Mouse (Mus musculus): Measurements from ENCODE around the gene Trim25. TPM values are rescaled to one million over a fixed set of nuclear protein-coding genes. Genes with fewer than 3 reads are reported as not detected.

Gene Trim25
- 70.0 TPM for total RNA-seq (2023)

GRCm38 (mm10) chr11:88998974-88999722, at the start of gene Trim25:
Trim25 (plus strand) TSS chr11:88999376.

GRCm38 (mm10) chr11:88955217-88955969, 43.8 kb upstream of the Trim25 start, which contains the start of gene Scpep1:
Scpep1 (minus strand) TSS chr11:88955465.

GRCm38 (mm10) chr11:88966881-88967361, 32.3 kb upstream of the Trim25 start, which contains the start of gene Elobl:
Elobl (minus strand) TSS chr11:88966931.

GRCm38 (mm10) chr11:88970202-88970732, 28.9 kb upstream of the Trim25 start, which contains the start of gene Coil:
Coil (plus strand) TSS chr11:88970252.

GRCm38 (mm10) chr11:89066750-89067149, 67.6 kb downstream of the Trim25 start, which contains the start of gene Dgke:
Dgke (minus strand) TSS chr11:89066850.

Other genes starting within 250 kb of the Trim25 start
- gene Akap1, start 134.8 kb upstream of the Trim25 start, total RNA-seq (2023): 4.0 TPM
- gene Scpep1, start 43.9 kb upstream of the Trim25 start, total RNA-seq (2023): 11.6 TPM
- not detected for gene Elobl, start 32.4 kb upstream of the Trim25 start, total RNA-seq (2023)
- gene Coil, start 29.1 kb upstream of the Trim25 start, total RNA-seq (2023): 18.8 TPM
- 14.3 TPM for gene Dgke, start 67.5 kb downstream of the Trim25 start, total RNA-seq (2023)
- not detected for gene Gm525, start 74.5 kb downstream of the Trim25 start, total RNA-seq (2023)

Data from CD8-positive naive resting alpha-beta T cell, adult 57 days (primary cell).